Mouse (Mus musculus) heart, adult 2 months (tissue): ENCODE results near the gene 4933406M09Rik.

ENCODE experiments used
- CTCF ChIP-seq: fragments of 200-600 bp; IDR thresholded peaks from 2 replicates; pipeline ENCODE4 v1.8.1; 2022; ENCODE audit warnings: antibody characterized with exemption, mild to moderate bottlenecking, moderate library complexity
- EP300 ChIP-seq: fragments of 200-500 bp; IDR thresholded peaks from 2 replicates; pipeline ENCODE4 v1.6.1; 2011; ENCODE audit warnings: low read depth, low read length, control low read depth; ENCODE audit not compliant: insufficient read depth

GRCm38 (mm10) chr1:134344005-134344950, 41.5 kb upstream of the 4933406M09Rik start:
- TF ChIP-seq CTCF (no peak), EP300 (no peak)
